Mouse (Mus musculus) ES-E14 (cell line): ENCODE measurements around the gene Plekhm2. TPM values are rescaled to one million over a fixed set of nuclear protein-coding genes. Genes with fewer than 3 reads are reported as not detected.

Experiments used
- DNase-seq: peaks from one replicate; pipeline ENCODE4 v3.0.0-alpha.2; 2013; ENCODE audit warnings: low read depth, low spot score
- H3K27ac ChIP-seq: 2 replicates; pipeline ENCODE4 v1.5.1; 2012; ENCODE audit warnings: low read depth, mild to moderate bottlenecking, low read length, moderate library complexity, mixed read lengths; ENCODE audit not compliant: poor library complexity, insufficient read depth, severe bottlenecking
- H3K36me3 ChIP-seq: 2 replicates; pipeline ENCODE4 v1.6.1; 2012; ENCODE audit warnings: mild to moderate bottlenecking, low read length, moderate library complexity, mixed read lengths; ENCODE audit not compliant: control insufficient read depth, poor library complexity, insufficient read depth, severe bottlenecking
- H3K4me1 ChIP-seq, 2 experiments: fragments of 150-350 bp in 1 of 2; sonication (generic) in 1 of 2; 2 replicates each; pipeline ENCODE4 v1.6.1; 2012; ENCODE audit warnings: low read length in 2 of 2, mild to moderate bottlenecking in 1 of 2, mixed read lengths in 1 of 2; ENCODE audit not compliant: control insufficient read depth in 2 of 2, insufficient read depth in 2 of 2, poor library complexity in 1 of 2
- H3K4me3 ChIP-seq, 2 experiments: fragments of 150-350 bp in 1 of 2; sonication (generic) in 1 of 2; 2 replicates each; pipeline ENCODE4 v1.5.1; 2012; ENCODE audit warnings: low read length in 2 of 2, low read depth in 1 of 2, mild to moderate bottlenecking in 1 of 2, mixed read lengths in 1 of 2; ENCODE audit not compliant: insufficient read depth in 1 of 2, poor library complexity in 1 of 2, severe bottlenecking in 1 of 2
- H3K9ac ChIP-seq: 2 replicates; pipeline ENCODE4 v1.6.1; 2012; ENCODE audit warnings: low read depth, mild to moderate bottlenecking, low read length, mixed read lengths; ENCODE audit not compliant: poor library complexity, insufficient read depth, severe bottlenecking
- H3K9me3 ChIP-seq: fragments of 150-350 bp; sonication (generic); 2 replicates; pipeline ENCODE4 v1.6.1; 2012; ENCODE audit warnings: low read depth, mild to moderate bottlenecking, low read length; ENCODE audit not compliant: control insufficient read depth, insufficient read depth
- CHD2 ChIP-seq: IDR thresholded peaks from 2 replicates; pipeline ENCODE4 v1.6.1; 2014; ENCODE audit warnings: mild to moderate bottlenecking, low read depth, low read length, inconsistent platforms
- HCFC1 ChIP-seq: IDR thresholded peaks from 2 replicates; pipeline ENCODE4 v1.6.1; 2012; ENCODE audit warnings: low read length, inconsistent platforms, borderline replicate concordance; ENCODE audit not compliant: insufficient read depth
- MAFK ChIP-seq: IDR thresholded peaks from 2 replicates; pipeline ENCODE4 v1.6.1; 2014; ENCODE audit warnings: mild to moderate bottlenecking, low read depth, low read length, inconsistent platforms; ENCODE audit not compliant: insufficient read depth
- ZC3H11A ChIP-seq: IDR thresholded peaks from 2 replicates; pipeline ENCODE4 v1.6.1; 2012; ENCODE audit warnings: low read depth, mild to moderate bottlenecking, inconsistent platforms, low read length, borderline replicate concordance
- ZNF384 ChIP-seq: IDR thresholded peaks from 2 replicates; pipeline ENCODE4 v1.6.1; 2012; ENCODE audit warnings: low read depth, low read length, inconsistent platforms
- in situ Hi-C, 2 experiments: fragments of 600-800 bp; cut with MboI; formaldehyde crosslinking; loops; one replicate each; pipeline ENCODE4 v1.15.1; 2025; ENCODE audit warnings: low sequenced_read_pairs in 2 of 2, inconsistent platforms in 1 of 2; ENCODE audit not compliant: unreplicated experiment in 2 of 2
- total RNA-seq: library from RNA; depleted of rRNA; stranded (reverse); fragments of 300-350 nt; gene quantifications from 2 replicates; pipeline ENCODE4 v1.2.3, GENCODE M21; 2012

Plekhm2 gene
- total RNA-seq, 1 experiment = 6.2 TPM

GRCm38 (mm10) chr4:141599251-141600141 lies 65.2 kb downstream of the Plekhm2 start:
- Histone ChIP-seq H3K4me3 (peak overlapping the region; percentile 75 to 88), H3K36me3 (peaks cover 13% of the 10 kb centered on the region), H3K27ac (peak overlapping the region; percentile 93), H3K9me3 (no peaks in the 10 kb centered on the region), H3K9ac (peak overlapping the region; percentile 90), H3K4me1 (peaks cover 9 to 34% of the 10 kb centered on the region in 2 experiments; a peak in 3 of 4 replicates)
- in situ Hi-C loops = no loop called here
- DNase-seq = peak; percentile 69
- TF ChIP-seq ZNF384 = no peak
- no peak for TF ChIP-seq ZC3H11A
- no peak for TF ChIP-seq MAFK
- TF ChIP-seq HCFC1 = 0 out of 2 replicates have a peak, but pooled peaks have one; percentile 26
- TF ChIP-seq CHD2 = no peak

- TF ChIP-seq ZC3H11A (no peak), ZNF384 (no peak), MAFK (no peak), HCFC1 (no peak), CHD2 (no peak; the same call in 1 of the 2 replicates)
- peaks cover 19% of the 10 kb centered on the region for H3K36me3 ChIP-seq
- no peak for DNase-seq
- peak overlapping the region; percentile 93 for H3K27ac ChIP-seq
- peaks cover 5 to 32% of the 10 kb centered on the region in 2 experiments; a peak in 3 of 4 replicates for H3K4me1 ChIP-seq
- peak overlapping the region; percentile 90 for H3K9ac ChIP-seq
- in situ Hi-C loops = no loop called here
- H3K9me3 ChIP-seq = no peaks in the 10 kb centered on the region
- peak overlapping the region; percentile 75 to 88 for H3K4me3 ChIP-seq
Observed at GRCm38 (mm10) chr4:141598894-141599250, 65.8 kb downstream of the Plekhm2 start.

GRCm38 (mm10) chr4:141598199-141598893 lies 66.4 kb downstream of the Plekhm2 start:
- peaks cover 19% of the 10 kb centered on the region for H3K36me3 ChIP-seq
- TF ChIP-seq CHD2 = no peak
- TF ChIP-seq ZC3H11A = no peak
- no peak for TF ChIP-seq ZNF384
- TF ChIP-seq HCFC1 = no peak
- no peak for TF ChIP-seq MAFK
- H3K27ac ChIP-seq = peak overlapping the region; percentile 93
- peaks cover 5 to 32% of the 10 kb centered on the region in 2 experiments; a peak in 3 of 4 replicates for H3K4me1 ChIP-seq
- peak overlapping the region; percentile 75 to 88 for H3K4me3 ChIP-seq
- no peaks in the 10 kb centered on the region for H3K9me3 ChIP-seq
- H3K9ac ChIP-seq = peak overlapping the region; percentile 90
- in situ Hi-C loops = no loop called here
- peak; percentile 85 for DNase-seq

- no peak for DNase-seq
- peaks cover 26% of the 10 kb centered on the region for H3K36me3 ChIP-seq
- H3K9me3 ChIP-seq = no peaks in the 10 kb centered on the region
- peak overlapping the region; percentile 13; the same call in 1 of the 2 replicates for H3K9ac ChIP-seq
- peak overlapping the region; percentile 63 to 88 for H3K4me3 ChIP-seq
- 0 out of 2 replicates have a peak overlapping the region, but pooled peaks have one; percentile 7 for H3K27ac ChIP-seq
- H3K4me1 ChIP-seq = peaks cover 0 to 27% of the 10 kb centered on the region in 2 experiments; a peak in 3 of 4 replicates
- TF ChIP-seq ZNF384 = no peak
- TF ChIP-seq CHD2 = no peak
- TF ChIP-seq HCFC1 = no peak
- no peak for TF ChIP-seq ZC3H11A
- TF ChIP-seq MAFK = no peak
- in situ Hi-C loops = no loop called here
Observed at GRCm38 (mm10) chr4:141596700-141597328, 67.9 kb downstream of the Plekhm2 start.
